Mouse (Mus musculus) c-Kit-negative CD71-positive TER-119-positive erythroid progenitor cells, embryonic 14.5 days (primary cell): Measurements from ENCODE around the gene Fgf12.

Source experiments
- DNase-seq: peaks from one replicate; pipeline ENCODE4 v3.0.0-alpha.2; 2013; ENCODE audit warnings: low read depth, low spot score

Fgf12 gene

GRCm38 (mm10) chr16:28752638-28753118, at the start of gene Fgf12:
Gene Fgf12 (minus strand): TSS chr16:28753068.
- DNase-seq, result no peak

GRCm38 (mm10) chr16:28793115-28793514, 40.2 kb upstream of the Fgf12 start:
- no peak for DNase-seq

GRCm38 (mm10) chr16:28770276-28770675, 17.4 kb upstream of the Fgf12 start:
- no peak for DNase-seq

GRCm38 (mm10) chr16:28761417-28761976, 8.6 kb upstream of the Fgf12 start:
- no peak for DNase-seq

- no peak for DNase-seq
Measured at GRCm38 (mm10) chr16:28753124-28753917, 453 bp upstream of the Fgf12 start.

GRCm38 (mm10) chr16:28734461-28734860, 18.4 kb downstream of the Fgf12 start:
- DNase-seq, result no peak

GRCm38 (mm10) chr16:28726792-28727191, 26.1 kb downstream of the Fgf12 start:
- DNase-seq, result no peak

GRCm38 (mm10) chr16:28706623-28707022, 46.2 kb downstream of the Fgf12 start:
- no peak for DNase-seq

GRCm38 (mm10) chr16:28700346-28700745, 52.5 kb downstream of the Fgf12 start:
- no peak for DNase-seq

- DNase-seq, result no peak
Measured at GRCm38 (mm10) chr16:28696851-28697250, 56.0 kb downstream of the Fgf12 start.

GRCm38 (mm10) chr16:28694113-28694899, 58.6 kb downstream of the Fgf12 start:
- DNase-seq, result no peak

- DNase-seq, result no peak
Measured at GRCm38 (mm10) chr16:28688861-28689385, 63.9 kb downstream of the Fgf12 start.

GRCm38 (mm10) chr16:28681625-28682024, 71.2 kb downstream of the Fgf12 start:
- DNase-seq, result no peak

- no peak for DNase-seq
Measured at GRCm38 (mm10) chr16:28668815-28669347, 84.0 kb downstream of the Fgf12 start.

GRCm38 (mm10) chr16:28652640-28653039, 100.2 kb downstream of the Fgf12 start:
- no peak for DNase-seq

GRCm38 (mm10) chr16:28650589-28650988, 102.3 kb downstream of the Fgf12 start:
- no peak for DNase-seq

- DNase-seq, result no peak
Measured at GRCm38 (mm10) chr16:28645030-28645429, 107.8 kb downstream of the Fgf12 start.

- no peak for DNase-seq
Measured at GRCm38 (mm10) chr16:28631721-28632120, 121.1 kb downstream of the Fgf12 start.

- DNase-seq, result no peak
Measured at GRCm38 (mm10) chr16:28630771-28631484, 121.9 kb downstream of the Fgf12 start.

GRCm38 (mm10) chr16:28626259-28626658, 126.6 kb downstream of the Fgf12 start:
- no peak for DNase-seq

- no peak for DNase-seq
Measured at GRCm38 (mm10) chr16:28625689-28626088, 127.2 kb downstream of the Fgf12 start.
